In genomic region chr15:81077551-81077950, GRCm38 (mm10) we compare ENCODE assay signal across 10 mouse cellular contexts.
DNase-seq lines count a peak whose midpoint lies in the region; ATAC-seq lines count a peak whose summit lies in the region.
"Had no signal": no experiment of that assay in that cellular context is flagged by ENCODE, and none has a peak within 500 bp of the region (broad histone marks: within the 10 kb centered on the region; RNA-seq: fewer than 3 reads in every experiment).

No protein-coding gene starts in this region.

- H3K36me3 ChIP-seq in midbrain, embryonic 11.5 days (ENCODE audit: control insufficient read depth, insufficient read depth, low read length), result no peaks in the 10 kb centered on the region
- no peaks in the 10 kb centered on the region for H3K36me3 ChIP-seq in midbrain, embryonic 14.5 days (ENCODE audit: control insufficient read depth, insufficient read depth, low read length)
- H3K36me3 ChIP-seq: hindbrain, embryonic 13.5 days had no signal

- no peak overlapping the region for H3K4me3 ChIP-seq in midbrain, embryonic 11.5 days (ENCODE audit: low read depth, low read length)
- H3K4me3 ChIP-seq in midbrain, embryonic 14.5 days (replicated peaks; ENCODE audit: low read depth, low read length), result no peak overlapping the region
- H3K4me3 ChIP-seq: hindbrain, embryonic 13.5 days had no signal

- H3K4me2 ChIP-seq in midbrain, embryonic 11.5 days, result no peak overlapping the region
- no peak overlapping the region for H3K4me2 ChIP-seq in midbrain, embryonic 14.5 days (ENCODE audit: low read length)
- H3K4me2 ChIP-seq: hindbrain, embryonic 13.5 days had no signal

- ATAC-seq in midbrain, embryonic 11.5 days (ENCODE audit: low FRiP score), result no peak
- no peak for ATAC-seq in midbrain, embryonic 14.5 days (ENCODE audit: low FRiP score, low TSS enrichment)
- ATAC-seq in cerebellum, adult (ENCODE audit: insufficient number of reproducible peaks, low FRiP score, low TSS enrichment), result no peak
- no peak for ATAC-seq in erythroid progenitor cell, adult 5-6 weeks (replicated peaks; ENCODE audit: low FRiP score, poor library complexity, severe bottlenecking)
- ATAC-seq: midbrain, embryonic 16.5 days had no signal

- 95% methylated on average over 4 of the region's 4 CpGs for WGBS in midbrain, embryonic 11.5 days
- WGBS in midbrain, embryonic 14.5 days, result 95% methylated on average over 4 of the region's 4 CpGs

- H3K27me3 ChIP-seq in midbrain, embryonic 11.5 days (ENCODE audit: control insufficient read depth, insufficient read depth, low read length), result no peaks in the 10 kb centered on the region
- no peaks in the 10 kb centered on the region for H3K27me3 ChIP-seq in midbrain, embryonic 14.5 days (ENCODE audit: control insufficient read depth, insufficient read depth, low read length)
- H3K27me3 ChIP-seq: hindbrain, embryonic 13.5 days had no signal

- no peaks in the 10 kb centered on the region for H3K4me1 ChIP-seq in midbrain, embryonic 11.5 days (ENCODE audit: control insufficient read depth, insufficient read depth, low read length)
- no peaks in the 10 kb centered on the region for H3K4me1 ChIP-seq in midbrain, embryonic 14.5 days (ENCODE audit: control insufficient read depth, insufficient read depth, low read length)
- H3K4me1 ChIP-seq: hindbrain, embryonic 13.5 days had no signal

- H3K9me3 ChIP-seq in midbrain, embryonic 11.5 days (ENCODE audit: control insufficient read depth, low read length), result no peaks in the 10 kb centered on the region
- H3K9me3 ChIP-seq in midbrain, embryonic 14.5 days (ENCODE audit: control insufficient read depth, low read length), result no peaks in the 10 kb centered on the region
- H3K9me3 ChIP-seq: hindbrain, embryonic 13.5 days had no signal

- H3K27ac ChIP-seq in midbrain, embryonic 11.5 days (ENCODE audit: low read depth, low read length), result no peak overlapping the region
- H3K27ac ChIP-seq in midbrain, embryonic 14.5 days (replicated peaks; ENCODE audit: low read depth, low read length), result no peak overlapping the region
- H3K27ac ChIP-seq: hindbrain, embryonic 13.5 days had no signal

- peak; percentile 57 for DNase-seq in adrenal gland, postnatal 14 days
- no peak for DNase-seq in adrenal gland, postnatal 4 days (ENCODE audit: low spot score in 2 of 2)
- DNase-seq in midbrain, embryonic 11.5 days (ENCODE audit: low spot score, missing footprints), result peak; percentile 69
- no peak for DNase-seq in midbrain, embryonic 14.5 days
- DNase-seq in kidney, postnatal 10 days, result peak; percentile 58
- DNase-seq in thymus, postnatal 10 days (ENCODE audit: low spot score in 2 of 2), result peak; percentile 22 to 61

- no peak overlapping the region for H3K9ac ChIP-seq in midbrain, embryonic 11.5 days (ENCODE audit: low read length)
- no peak overlapping the region for H3K9ac ChIP-seq in midbrain, embryonic 14.5 days (replicated peaks; ENCODE audit: low read length)
- H3K9ac ChIP-seq: hindbrain, embryonic 13.5 days had no signal

Comparison
In these comparisons a context has a peak if more than half of its experiments do, and no peak if none do; other contexts are left out.
1. DNase-seq: peak in adrenal gland, postnatal 14 days (single experiment), midbrain, embryonic 11.5 days (single experiment), kidney, postnatal 10 days (single experiment) and thymus, postnatal 10 days (2 of 2); none in adrenal gland, postnatal 4 days (0 of 2) and midbrain, embryonic 14.5 days (single experiment).